Mouse (Mus musculus) brain, embryonic 14.5 days (tissue): ENCODE measurements around the gene Fut9.

Source experiments
- CTCF ChIP-seq: fragments of 200-500 bp; IDR thresholded peaks from 2 replicates; pipeline ENCODE4 v1.5.1; 2012; ENCODE audit warnings: inconsistent platforms, mild to moderate bottlenecking, moderate library complexity, borderline replicate concordance; ENCODE audit not compliant: insufficient read depth, insufficient read length; ENCODE audit errors: extremely low read depth
- POLR2A ChIP-seq: fragments of 200-500 bp; IDR thresholded peaks from 2 replicates; pipeline ENCODE4 v1.6.1; 2012; ENCODE audit warnings: mild to moderate bottlenecking, inconsistent platforms, borderline replicate concordance; ENCODE audit not compliant: poor library complexity, insufficient read depth, insufficient read length, severe bottlenecking; ENCODE audit errors: extremely low read depth

GRCm38 (mm10) chr4:25768657-25769056, 31.4 kb downstream of the Fut9 start:
- TF ChIP-seq POLR2A (no peak), CTCF (no peak)
